Mouse (Mus musculus): ENCODE measurements around the gene Smagp. TPM values are rescaled to one million over a fixed set of nuclear protein-coding genes. Genes with fewer than 3 reads are reported as not detected.
"Not testable (repeated sequence)": the region's sequence is repeated elsewhere in the genome, so short reads cannot be mapped to it uniquely, and the experiment has no call there.

Gene Smagp
- polyA plus RNA-seq, 1 experiment = 0.21 TPM

- Histone ChIP-seq H3K79me3 (ENCODE audit: low read depth) (peaks cover 14% of the 10 kb centered on the region), H3K79me2 (ENCODE audit: control insufficient read depth, insufficient read depth) (peaks cover 16% of the 10 kb centered on the region), H3K4me3 (ENCODE audit: insufficient read depth, poor library complexity, severe bottlenecking) (no peak overlapping the region), H3K36me3 (ENCODE audit: control insufficient read depth, insufficient read depth) (peaks cover 9% of the 10 kb centered on the region), H3K27me3 (ENCODE audit: control insufficient read depth, insufficient read depth, insufficient read length) (no peaks in the 10 kb centered on the region), H3ac (ENCODE audit: control insufficient read depth, insufficient read length, low read depth) (no peak overlapping the region)
- TF ChIP-seq CTCF (IDR thresholded peaks at IDR 0.05; ENCODE audit: control insufficient read depth, insufficient read depth, insufficient read length) (peak; percentile 45), MYOG (IDR thresholded peaks at IDR 0.05; ENCODE audit: control insufficient read depth, extremely low read depth, insufficient read length) (no peak)
Observed at GRCm38 (mm10) chr15:100612432-100612831, 24.3 kb downstream of the Smagp start.

- no peaks in the 10 kb centered on the region for H3K27me3 ChIP-seq (ENCODE audit: control insufficient read depth, insufficient read depth, insufficient read length)
- TF ChIP-seq MYOG (IDR thresholded peaks at IDR 0.05; ENCODE audit: control insufficient read depth, extremely low read depth, insufficient read length) = no peak
- TF ChIP-seq CEBPB (IDR thresholded peaks at IDR 0.05; ENCODE audit: low read depth) = no peak
- TF ChIP-seq CTCF (IDR thresholded peaks at IDR 0.05; ENCODE audit: control insufficient read depth, insufficient read depth, insufficient read length) = no peak
- no peak for TF ChIP-seq FOSL1 (IDR thresholded peaks at IDR 0.05; ENCODE audit: insufficient read depth, low read length, poor library complexity, severe bottlenecking)
- no peak overlapping the region for H3K4me3 ChIP-seq (ENCODE audit: insufficient read depth, poor library complexity, severe bottlenecking)
- H3ac ChIP-seq (ENCODE audit: control insufficient read depth, insufficient read length, low read depth) = no peak overlapping the region
- peaks cover 4% of the 10 kb centered on the region for H3K36me3 ChIP-seq (ENCODE audit: control insufficient read depth, insufficient read depth)
- peaks cover 11% of the 10 kb centered on the region for H3K79me3 ChIP-seq (ENCODE audit: low read depth)
- H3K79me2 ChIP-seq (ENCODE audit: control insufficient read depth, insufficient read depth) = peaks cover 11% of the 10 kb centered on the region
Observed at GRCm38 (mm10) chr15:100611951-100612350, 24.8 kb downstream of the Smagp start.

DNA sequence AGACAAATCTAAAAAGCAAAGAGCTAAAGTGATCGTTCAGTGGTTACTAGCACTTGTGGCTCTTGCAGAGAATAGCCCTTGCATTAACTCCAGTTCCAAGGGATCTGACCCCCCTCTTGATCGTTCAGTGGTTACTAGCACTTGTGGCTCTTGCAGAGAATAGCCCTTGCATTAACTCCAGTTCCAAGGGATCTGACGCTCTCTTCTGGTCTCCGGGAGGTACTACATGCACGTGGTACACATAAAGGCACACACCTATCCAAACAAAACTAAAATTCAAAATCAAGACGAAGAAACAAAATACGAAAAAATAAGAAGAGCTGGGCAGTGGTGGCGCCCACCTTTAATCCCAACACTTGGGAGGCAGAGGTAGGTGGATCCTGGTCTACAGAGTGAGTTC is 30.1 kb downstream of the Smagp start:
- not testable (repeated sequence) for H3K79me2 ChIP-seq (ENCODE audit: control insufficient read depth, insufficient read depth); H3K4me3 ChIP-seq (ENCODE audit: insufficient read depth, poor library complexity, severe bottlenecking); H3ac ChIP-seq (ENCODE audit: control insufficient read depth, insufficient read length, low read depth); H3K36me3 ChIP-seq (ENCODE audit: control insufficient read depth, insufficient read depth); H3K27me3 ChIP-seq (ENCODE audit: control insufficient read depth, insufficient read depth, insufficient read length); H3K79me3 ChIP-seq (ENCODE audit: low read depth)

- Histone ChIP-seq H3K79me2 (ENCODE audit: control insufficient read depth, insufficient read depth) (no peaks in the 10 kb centered on the region), H3K36me3 (ENCODE audit: control insufficient read depth, insufficient read depth) (no peaks in the 10 kb centered on the region), H3K27me3 (ENCODE audit: control insufficient read depth, insufficient read depth, insufficient read length) (peaks cover 4% of the 10 kb centered on the region), H3K79me3 (ENCODE audit: low read depth) (no peaks in the 10 kb centered on the region), H3K4me3 (ENCODE audit: insufficient read depth, poor library complexity, severe bottlenecking) (no peak overlapping the region), H3ac (ENCODE audit: control insufficient read depth, insufficient read length, low read depth) (no peak overlapping the region)
- no peak for TF ChIP-seq MYOG (IDR thresholded peaks at IDR 0.05; ENCODE audit: control insufficient read depth, extremely low read depth, insufficient read length)
- TF ChIP-seq MAX (IDR thresholded peaks at IDR 0.05) = no peak
- no peak for TF ChIP-seq MYOD1 (IDR thresholded peaks at IDR 0.05; ENCODE audit: control insufficient read depth, insufficient read length, low read depth)
- no peak for TF ChIP-seq USF1 (IDR thresholded peaks at IDR 0.05; ENCODE audit: low read depth)
- no peak for TF ChIP-seq CTCF (IDR thresholded peaks at IDR 0.05; ENCODE audit: control insufficient read depth, insufficient read depth, insufficient read length)
- TF ChIP-seq CEBPB (IDR thresholded peaks at IDR 0.05; ENCODE audit: low read depth) = no peak
- no peak for TF ChIP-seq FOSL1 (IDR thresholded peaks at IDR 0.05; ENCODE audit: insufficient read depth, low read length, poor library complexity, severe bottlenecking)
Observed at GRCm38 (mm10) chr15:100601669-100602068, 35.1 kb downstream of the Smagp start.

GRCm38 (mm10) chr15:100600696-100601272 is 36.0 kb downstream of the Smagp start:
- Histone ChIP-seq H3ac (ENCODE audit: control insufficient read depth, insufficient read length, low read depth) (no peak overlapping the region), H3K36me3 (ENCODE audit: control insufficient read depth, insufficient read depth) (no peaks in the 10 kb centered on the region), H3K79me2 (ENCODE audit: control insufficient read depth, insufficient read depth) (no peaks in the 10 kb centered on the region), H3K4me3 (ENCODE audit: insufficient read depth, poor library complexity, severe bottlenecking) (no peak overlapping the region), H3K79me3 (ENCODE audit: low read depth) (no peaks in the 10 kb centered on the region), H3K27me3 (ENCODE audit: control insufficient read depth, insufficient read depth, insufficient read length) (peaks cover 4% of the 10 kb centered on the region)
- TF ChIP-seq FOSL1 (IDR thresholded peaks at IDR 0.05; ENCODE audit: insufficient read depth, low read length, poor library complexity, severe bottlenecking) (no peak), MAX (IDR thresholded peaks at IDR 0.05) (no peak), CEBPB (IDR thresholded peaks at IDR 0.05; ENCODE audit: low read depth) (no peak), CTCF (IDR thresholded peaks at IDR 0.05; ENCODE audit: control insufficient read depth, insufficient read depth, insufficient read length) (no peak), USF1 (IDR thresholded peaks at IDR 0.05; ENCODE audit: low read depth) (no peak), MYOD1 (IDR thresholded peaks at IDR 0.05; ENCODE audit: control insufficient read depth, insufficient read length, low read depth) (no peak), MYOG (IDR thresholded peaks at IDR 0.05; ENCODE audit: control insufficient read depth, extremely low read depth, insufficient read length) (no peak)

DNA sequence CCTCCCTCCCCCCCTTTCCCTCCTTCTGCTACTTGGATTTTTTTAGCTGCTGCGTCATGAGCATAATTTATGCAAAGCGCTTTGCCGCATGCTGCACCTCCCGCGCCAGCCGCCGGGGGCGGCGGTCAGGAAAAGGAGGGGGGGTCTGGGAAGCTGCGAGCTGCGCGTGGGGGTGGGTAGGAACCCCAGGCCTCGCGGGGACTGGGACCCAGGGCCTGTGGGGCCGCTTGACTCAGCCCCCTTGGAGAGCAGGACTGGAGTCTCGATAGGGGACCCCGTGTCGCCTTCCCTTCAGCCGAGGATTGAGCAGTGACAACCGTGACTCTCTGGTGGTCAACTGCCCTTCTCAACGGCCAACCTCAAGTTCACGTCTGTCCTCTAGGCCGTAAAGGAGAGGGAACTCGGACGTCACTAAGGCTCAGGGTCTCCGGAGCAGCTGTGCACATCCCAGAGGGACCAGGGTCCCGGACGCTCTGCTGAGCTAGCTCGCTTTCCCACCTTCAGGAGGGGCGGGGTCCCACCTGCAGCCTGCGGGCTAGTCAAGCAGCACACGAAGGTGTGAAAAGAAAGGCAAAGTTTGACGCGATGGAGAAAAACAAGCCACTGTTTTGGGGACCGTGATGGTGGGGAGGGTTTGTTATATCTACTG is 36.6 kb downstream of the Smagp start:
- Histone ChIP-seq H3K79me3 (ENCODE audit: low read depth) (no peaks in the 10 kb centered on the region), H3K79me2 (ENCODE audit: control insufficient read depth, insufficient read depth) (no peaks in the 10 kb centered on the region), H3K36me3 (ENCODE audit: control insufficient read depth, insufficient read depth) (no peaks in the 10 kb centered on the region), H3K4me3 (ENCODE audit: insufficient read depth, poor library complexity, severe bottlenecking) (peak overlapping the region; percentile 44), H3K27me3 (ENCODE audit: control insufficient read depth, insufficient read depth, insufficient read length) (peaks cover 4% of the 10 kb centered on the region), H3ac (ENCODE audit: control insufficient read depth, insufficient read length, low read depth) (peak overlapping the region; percentile 70)
- TF ChIP-seq FOSL1 (IDR thresholded peaks at IDR 0.05; ENCODE audit: insufficient read depth, low read length, poor library complexity, severe bottlenecking) (no peak), MAX (IDR thresholded peaks at IDR 0.05) (no peak), CEBPB (IDR thresholded peaks at IDR 0.05; ENCODE audit: low read depth) (no peak), USF1 (IDR thresholded peaks at IDR 0.05; ENCODE audit: low read depth) (no peak), CTCF (IDR thresholded peaks at IDR 0.05; ENCODE audit: control insufficient read depth, insufficient read depth, insufficient read length) (no peak), MYOG (IDR thresholded peaks at IDR 0.05; ENCODE audit: control insufficient read depth, extremely low read depth, insufficient read length) (no peak), MYOD1 (IDR thresholded peaks at IDR 0.05; ENCODE audit: control insufficient read depth, insufficient read length, low read depth) (no peak)

All from C2C12 (cell line).